Mouse (Mus musculus) R1 (cell line): ENCODE data around the gene Acot8.

Source experiments
- DNase-seq: peaks from one replicate; pipeline ENCODE4 v3.0.0-alpha.2; 2018; ENCODE audit warnings: low read depth, low spot score

The Acot8 gene

DNA sequence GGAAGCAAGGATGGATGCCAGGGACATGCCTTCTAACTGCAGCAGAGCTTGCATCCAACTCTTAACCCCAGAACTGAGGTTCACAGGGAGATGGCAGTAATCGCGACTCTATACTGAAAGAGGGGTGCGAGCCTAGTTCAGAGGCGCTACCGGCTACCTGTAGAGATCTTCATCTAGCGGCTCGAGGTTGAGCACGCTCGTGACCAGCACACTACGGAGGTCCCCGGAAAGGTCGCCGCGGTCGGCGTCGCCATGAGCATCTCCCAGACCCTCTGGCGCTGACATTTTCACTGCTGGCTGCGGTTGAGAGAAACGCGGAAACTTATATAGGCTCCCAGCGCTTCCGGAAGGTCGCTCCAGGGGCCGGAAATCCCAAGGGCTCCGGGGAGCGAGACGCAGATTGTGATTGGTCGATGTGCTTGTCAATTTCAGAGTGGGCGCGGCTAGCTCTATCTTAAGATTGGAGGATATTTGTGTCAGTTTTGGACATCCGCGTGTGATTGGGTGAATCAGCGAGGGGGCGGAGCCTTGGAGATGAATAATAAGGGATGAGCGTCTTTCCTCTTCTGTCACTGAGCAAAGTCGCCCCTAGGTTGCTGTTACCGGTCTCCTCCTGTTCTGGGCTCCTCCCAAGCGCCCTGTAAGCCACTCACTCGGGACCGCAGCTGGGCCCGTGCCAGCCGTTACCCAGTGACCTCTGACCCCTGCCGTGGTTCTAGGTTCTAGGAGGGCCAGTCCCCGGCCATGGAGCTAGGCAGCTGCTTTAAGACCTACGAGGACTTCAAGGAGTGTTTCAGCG, at the start of gene Acot8, which contains the start of gene Zswim3:
Gene Acot8, minus strand, starts transcription at position 350 of the 799 bp plus-strand sequence.
Gene Zswim3, plus strand, starts transcription at position 566 of the 799 bp plus-strand sequence.
- DNase-seq, result peak; percentile 100

DNA sequence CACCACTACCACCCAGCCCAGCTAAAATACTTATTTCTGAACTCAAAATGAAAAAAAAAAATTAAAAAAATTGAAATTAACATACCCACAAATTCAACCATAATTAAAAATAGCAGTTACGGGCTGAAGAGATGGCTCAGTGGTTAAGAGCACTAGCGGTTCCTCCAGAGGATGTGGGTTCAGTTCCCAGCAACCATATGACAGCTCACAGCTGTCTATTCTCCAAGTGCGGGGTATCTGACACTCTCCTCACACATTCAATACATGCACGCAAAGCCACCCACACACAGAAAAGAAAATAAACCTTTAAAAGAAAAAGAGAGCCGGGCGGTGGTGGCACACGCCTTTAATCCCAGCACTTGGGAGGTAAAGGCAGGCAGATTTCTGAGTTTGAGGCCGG, 45.4 kb upstream of the Acot8 start:
- DNase-seq, result no peak

DNA sequence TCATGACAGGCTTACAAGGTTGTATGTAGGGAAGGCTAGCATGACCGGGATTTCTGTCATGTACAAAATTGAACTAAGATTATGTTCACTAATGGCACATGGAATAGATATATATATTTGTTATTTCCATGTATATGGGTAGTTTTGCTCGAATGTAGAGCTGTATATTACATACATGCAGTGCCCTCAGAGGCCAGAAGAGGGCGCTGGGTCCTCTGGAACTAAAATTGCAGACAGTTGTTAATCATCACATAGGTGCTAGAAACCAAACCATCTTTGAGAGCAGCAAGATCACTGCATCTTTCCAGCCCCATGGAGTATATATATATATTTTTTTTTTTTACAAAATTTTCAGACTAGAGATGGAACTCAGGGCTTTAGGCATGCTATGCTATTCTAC, 41.1 kb upstream of the Acot8 start:
- DNase-seq, result peak; percentile 63

DNA sequence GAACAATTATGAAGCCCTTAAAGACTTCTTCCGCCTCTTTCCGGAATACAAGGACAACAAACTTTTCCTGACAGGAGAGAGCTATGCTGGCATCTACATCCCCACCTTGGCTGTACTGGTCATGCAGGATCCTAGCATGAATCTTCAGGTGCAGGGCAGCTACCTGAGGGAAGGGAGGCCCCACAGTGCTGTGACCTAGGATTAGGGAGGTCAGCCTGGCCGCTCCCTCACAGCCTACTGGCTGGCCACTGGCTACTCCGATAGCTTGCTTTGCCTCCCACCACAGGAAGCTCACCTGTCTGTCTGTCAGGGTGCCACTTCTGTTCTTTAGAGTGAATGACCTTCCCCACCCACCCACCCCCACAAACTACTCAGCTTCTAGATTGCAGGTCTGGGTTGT, 30.5 kb upstream of the Acot8 start:
- no peak for DNase-seq

DNA sequence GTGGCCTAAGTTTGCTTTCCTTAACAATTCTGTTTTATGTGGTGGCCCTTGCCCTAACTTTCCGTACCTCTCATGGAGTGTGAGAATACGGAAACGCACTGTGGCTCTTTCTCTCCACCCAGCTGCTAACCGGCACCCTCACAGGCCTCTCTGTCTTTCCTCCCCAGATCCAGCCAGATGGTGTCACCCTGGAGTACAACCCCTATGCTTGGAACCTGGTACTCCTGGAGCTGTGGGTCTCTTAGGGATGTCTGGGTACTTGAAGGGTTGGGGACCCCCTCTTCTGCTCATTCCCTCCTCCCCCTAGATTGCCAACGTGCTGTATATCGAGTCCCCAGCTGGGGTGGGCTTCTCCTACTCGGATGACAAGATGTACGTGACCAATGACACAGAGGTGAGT, 29.8 kb upstream of the Acot8 start:
- no peak for DNase-seq

DNA sequence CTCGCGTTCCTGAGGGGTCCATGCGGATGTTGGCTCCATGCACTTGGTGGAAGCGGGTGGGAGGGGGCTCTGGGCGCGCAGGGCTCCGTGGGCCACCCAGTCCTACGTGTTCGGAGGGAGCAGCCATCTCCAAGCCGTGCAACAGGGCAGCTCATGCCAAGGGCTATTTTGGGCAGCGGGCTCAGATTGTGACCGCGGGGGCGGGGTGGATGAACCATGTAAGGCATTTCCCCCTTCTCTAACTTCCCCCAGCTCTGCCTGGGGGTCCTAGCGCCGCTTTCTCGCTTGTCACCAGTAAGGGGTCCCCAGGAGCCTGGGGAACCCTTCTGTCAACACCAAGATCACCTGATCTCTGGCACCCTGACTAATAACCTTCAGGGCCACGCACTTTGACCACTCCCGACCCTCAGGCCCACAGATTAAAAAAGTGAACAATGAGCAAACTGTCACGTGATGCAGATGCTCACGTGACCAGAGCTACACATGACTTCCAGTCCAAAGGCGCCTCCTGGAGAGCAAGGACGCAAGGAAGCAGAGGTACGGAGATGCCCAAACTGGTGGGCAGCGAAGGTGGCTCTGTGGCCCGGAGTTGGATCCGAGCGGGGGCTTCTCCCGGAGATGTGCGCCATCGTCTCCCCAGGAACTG, 28.8 kb upstream of the Acot8 start, which contains the start of gene Neurl2:
Gene Neurl2, minus strand, starts transcription at position 143 of the 646 bp plus-strand sequence.
- DNase-seq, result peak; percentile 96

DNA sequence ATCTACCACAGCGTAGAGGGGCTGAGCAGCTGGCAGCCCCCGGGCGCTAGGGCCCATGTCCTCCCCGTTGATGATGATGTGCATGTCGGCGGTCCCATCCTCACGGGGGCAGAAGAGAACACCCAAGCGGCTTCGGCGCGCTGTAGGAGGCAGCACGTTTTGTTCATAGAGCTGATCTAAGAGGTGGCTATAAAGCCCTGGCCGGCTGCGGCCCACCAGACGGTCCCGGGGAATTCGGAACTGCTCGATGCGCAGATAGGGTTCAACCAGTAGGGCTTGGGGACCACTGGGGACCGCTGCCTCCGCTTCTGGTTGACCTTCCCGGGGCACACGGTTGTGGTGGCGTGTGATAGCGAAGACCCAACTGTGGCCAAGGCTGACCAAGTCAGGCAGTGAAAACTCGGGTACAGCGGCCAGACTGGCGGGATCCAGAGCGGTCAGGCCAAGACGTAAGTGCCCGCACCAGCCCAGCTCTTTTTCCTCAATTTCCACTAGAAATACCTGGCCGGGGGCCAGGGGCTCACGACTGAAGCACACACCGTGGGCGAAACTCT, 28.1 kb upstream of the Acot8 start, which contains the start of gene Ctsa:
Gene Ctsa, plus strand, starts transcription at position 126 of the 554 bp plus-strand sequence.
- peak; percentile 71 for DNase-seq

DNA sequence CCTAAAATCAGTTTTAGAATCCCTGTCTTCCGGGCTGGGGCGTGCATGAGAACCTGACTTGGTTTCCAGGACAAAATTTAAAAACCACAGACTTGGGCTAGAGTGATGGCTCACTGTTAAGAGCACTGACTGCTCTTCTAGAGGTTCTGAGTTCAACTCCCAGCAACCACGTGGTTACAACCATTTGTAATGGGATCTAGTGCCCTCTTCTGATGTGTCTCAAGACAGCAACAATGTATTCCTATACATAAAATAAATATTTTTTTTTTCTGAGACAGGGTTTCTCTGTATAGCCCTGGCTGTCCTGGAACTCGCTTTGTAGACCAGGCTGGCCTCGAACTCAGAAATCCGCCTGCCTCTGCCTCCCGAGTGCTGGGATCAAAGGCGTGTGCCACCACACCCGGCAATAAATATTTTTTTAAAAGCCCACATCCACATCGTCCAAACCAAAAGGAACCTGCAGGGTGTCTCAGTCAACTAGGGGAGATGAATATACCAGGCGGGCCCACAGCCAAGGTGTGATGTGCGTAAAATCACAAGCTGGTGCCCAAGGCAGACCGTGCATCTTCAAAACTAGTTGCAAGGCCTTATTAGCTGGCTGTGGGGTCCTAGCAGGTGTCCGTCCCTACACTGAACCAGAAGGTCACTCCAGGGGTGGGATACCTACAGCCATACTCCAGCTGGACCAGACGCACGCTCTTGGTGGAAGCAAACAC, 27.5 kb upstream of the Acot8 start:
- DNase-seq, result no peak

DNA sequence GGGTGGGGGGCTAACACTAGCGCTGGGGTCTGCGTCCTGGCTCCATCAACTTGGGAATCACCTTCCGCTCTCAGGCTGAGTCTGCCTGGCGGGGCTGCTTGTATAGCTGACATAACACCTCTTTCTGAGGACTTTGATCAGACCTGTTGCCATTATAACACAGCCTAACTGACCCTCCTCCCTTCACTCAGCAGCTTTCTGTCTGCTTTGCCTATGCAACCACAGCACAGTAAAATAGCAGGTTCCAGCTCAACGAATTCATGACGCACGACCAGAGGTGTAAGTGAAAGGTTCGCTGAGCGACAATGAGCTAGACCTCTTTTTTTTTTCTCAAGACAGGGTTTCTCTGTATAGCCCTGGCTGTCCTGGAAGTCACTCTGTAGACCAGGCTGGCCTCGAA, 26.3 kb upstream of the Acot8 start:
- no peak for DNase-seq

DNA sequence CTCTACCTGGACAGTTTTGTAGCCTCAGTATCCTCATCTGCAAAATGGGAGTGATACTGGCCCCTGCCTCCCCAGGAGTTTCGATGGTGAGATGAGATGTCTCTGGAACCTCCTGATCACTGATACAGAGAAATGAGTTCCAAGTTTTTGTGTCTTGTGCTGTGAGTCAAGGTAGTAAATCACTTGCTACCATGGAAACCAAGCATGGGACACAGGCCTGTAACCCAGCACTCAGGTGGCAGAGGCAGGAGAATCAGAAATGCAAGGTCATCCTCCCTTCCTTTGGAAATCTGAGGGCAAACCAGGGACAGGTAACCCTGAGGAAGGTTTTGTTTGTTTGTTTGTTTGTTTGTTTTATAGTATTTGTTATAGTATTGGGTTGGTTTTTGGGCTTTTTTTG, 24.4 kb upstream of the Acot8 start:
- DNase-seq, result peak; percentile 79

DNA sequence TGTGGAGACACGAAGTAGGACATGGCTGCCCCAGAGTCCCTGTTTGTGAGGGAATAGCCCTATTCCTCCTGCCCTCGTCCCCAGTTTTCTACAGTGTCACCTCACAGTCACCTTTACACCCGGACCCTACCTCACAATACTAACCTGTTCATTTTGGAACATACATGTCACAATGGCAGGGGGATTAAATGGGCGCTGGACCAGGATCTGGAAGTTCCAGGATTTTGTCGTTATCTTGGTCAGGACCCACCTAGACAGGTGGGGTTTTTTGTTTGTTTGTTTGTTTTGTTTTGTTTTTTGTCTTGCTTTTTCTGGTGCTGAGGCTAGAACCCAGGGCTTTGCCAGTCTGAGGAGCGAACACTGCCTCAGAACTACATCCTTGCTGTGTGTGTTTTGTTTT, 23.8 kb upstream of the Acot8 start, which contains the start of gene Spata25:
Gene Spata25, minus strand, starts transcription at position 101 of the 400 bp plus-strand sequence.
- DNase-seq, result no peak

DNA sequence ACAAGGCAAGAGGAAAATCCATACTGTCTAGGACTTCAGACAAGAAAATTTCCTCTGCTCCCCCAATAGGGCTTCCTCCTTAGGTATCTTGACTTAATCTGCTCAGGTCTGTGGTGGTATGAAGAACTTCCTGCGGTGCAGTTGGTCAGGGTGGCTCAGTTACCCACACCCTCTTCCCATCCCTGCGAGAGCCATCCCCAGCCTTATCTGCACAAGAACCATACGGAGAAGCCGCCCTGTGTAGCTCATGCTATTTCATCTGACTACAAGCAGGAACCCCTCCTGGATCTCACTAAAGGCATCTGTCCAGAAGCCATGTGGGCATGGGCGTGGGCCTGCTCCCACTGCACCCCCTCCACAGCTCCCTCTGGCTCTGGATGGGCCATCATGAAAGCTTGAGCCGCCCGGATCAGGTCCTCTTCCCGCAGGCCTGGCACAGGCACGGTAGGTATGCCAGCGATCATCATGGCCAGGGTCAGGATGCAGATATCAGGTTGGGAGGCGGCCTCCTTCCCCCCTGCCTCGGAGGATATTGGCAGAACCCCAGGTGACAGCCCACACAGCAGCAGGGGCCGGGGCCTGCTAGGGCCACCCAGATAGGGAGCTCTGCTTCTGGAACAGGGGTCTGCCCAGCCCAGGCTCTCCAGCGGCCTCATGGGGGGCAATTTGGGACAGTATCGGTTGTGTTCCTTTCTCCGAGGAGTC, 22.6 kb upstream of the Acot8 start:
- no peak for DNase-seq

DNA sequence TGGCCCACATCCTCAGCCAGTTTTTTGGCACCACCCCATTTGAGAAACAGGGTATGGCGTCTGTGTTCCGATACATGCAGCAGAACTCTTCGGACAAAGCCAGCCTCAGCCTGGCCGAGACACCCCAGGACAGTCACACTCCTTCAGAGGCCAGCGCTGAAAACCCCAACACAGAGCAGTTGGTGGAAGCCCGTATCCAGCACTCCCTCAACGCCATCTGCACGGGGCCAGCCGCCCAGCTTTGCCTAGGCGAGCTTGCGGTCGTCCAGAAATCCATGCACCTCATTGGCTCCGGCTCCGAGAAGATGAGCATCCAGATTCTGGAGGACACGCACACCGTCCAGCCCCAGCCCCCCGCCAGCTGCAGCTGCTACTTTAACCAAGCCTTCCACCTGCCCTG, 20.8 kb upstream of the Acot8 start:
- no peak for DNase-seq

DNA sequence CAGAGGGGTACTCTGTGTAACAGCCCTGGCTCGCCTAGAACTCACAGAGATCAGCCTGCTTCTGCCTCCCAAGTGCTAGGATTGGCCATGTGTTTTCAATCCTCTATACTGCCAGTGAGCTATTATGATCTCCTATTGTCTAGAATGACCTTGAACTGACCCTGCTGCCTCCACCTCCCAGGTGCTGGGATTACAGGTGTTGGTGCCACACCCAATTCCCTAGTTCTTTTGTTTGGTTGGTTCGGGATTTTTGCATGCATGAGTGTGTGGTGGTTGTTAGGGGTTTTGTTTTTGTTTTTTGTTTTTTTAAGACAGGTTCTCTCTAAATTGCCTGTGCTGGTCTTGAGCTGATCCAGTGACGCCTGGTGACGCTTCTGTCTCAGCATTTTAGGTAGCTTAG, 19.3 kb upstream of the Acot8 start:
- DNase-seq, result peak; percentile 98

DNA sequence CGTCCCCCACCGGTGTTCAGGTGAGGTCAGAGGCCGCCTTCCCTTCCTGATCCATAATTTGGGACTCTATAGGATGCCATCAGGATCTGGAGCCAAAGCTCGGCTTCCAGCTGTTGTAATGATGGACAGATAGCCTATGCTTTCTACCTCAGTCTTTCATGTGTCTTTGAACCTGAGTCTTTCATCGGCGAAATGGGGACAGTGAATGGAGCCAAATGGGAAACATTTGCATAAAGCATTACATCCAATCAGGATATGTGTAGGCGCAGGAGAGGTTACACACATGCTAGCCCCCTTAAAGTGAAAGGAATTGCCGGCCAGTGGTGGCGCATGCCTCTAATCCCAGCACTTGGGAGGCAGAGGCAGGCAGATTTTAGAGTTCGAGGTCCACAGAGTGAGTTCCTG, 18.5 kb upstream of the Acot8 start:
- peak; percentile 89 for DNase-seq

DNA sequence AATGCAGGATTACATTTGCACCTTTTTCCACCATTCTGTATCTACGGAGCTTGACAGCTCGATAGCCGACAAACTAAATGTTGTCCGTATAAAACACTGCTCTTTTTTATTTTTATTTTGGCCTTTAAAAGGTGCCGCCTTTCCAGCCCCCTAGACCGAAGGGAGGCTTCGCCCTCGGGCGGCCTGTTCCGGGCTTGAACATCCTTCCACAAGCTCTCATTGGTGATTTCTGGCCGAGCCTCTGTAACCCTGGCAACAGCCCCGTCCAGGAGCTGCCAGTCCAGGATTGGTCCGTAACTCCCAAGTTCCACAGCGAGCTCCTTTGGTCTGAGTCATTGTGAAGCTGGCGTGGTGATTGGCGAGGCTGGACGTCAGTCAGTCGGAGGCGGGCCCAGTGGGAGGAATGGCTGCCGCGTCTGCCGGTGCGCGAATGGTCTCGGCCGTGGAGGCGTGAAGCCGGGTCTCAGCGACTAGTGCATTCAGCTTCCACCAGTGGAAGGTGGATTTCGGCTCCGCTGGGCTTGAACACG, 18.0 kb upstream of the Acot8 start, which contains the start of gene Zswim1:
Gene Zswim1, plus strand, starts transcription at position 51 of the 530 bp plus-strand sequence.
- DNase-seq, result peak; percentile 100

DNA sequence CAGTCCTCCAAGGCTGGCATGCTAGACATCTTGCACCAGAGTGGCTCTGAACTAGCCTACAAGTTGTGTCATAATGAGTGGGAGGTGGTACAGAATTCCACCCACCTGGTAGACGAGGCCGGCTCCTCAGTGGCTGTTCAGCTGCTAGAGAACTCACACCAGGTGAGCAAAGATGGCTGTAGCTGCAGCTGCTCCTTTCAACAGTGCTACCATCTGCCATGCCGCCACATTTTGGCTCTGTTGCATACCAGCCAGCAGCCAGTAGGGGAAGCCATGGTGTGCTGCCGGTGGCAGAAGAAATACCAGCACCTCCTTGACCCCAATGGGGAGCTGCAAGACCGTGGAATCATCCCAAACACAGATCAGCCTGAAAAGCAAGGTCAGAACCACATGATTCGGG, 16.4 kb upstream of the Acot8 start:
- peak; percentile 44 for DNase-seq

DNA sequence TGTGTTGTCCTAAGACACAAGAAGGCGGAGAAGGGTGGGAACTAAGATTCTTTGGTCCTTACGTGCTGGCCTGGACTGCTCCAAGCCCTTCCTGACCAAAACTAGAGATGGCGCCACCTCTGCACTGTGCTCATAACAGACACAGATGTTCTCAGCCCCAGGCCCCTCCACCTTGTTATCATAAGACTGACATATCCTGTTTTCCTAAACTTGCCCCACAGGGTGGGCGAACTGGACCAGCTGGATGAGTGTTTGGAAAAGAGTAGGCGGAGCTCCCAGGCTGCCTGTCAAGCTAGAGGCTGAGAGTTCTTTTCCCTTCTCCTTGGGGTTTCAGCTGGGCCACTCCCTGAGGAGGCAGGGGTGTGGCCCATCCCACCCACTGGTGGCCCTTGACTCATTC, 13.0 kb upstream of the Acot8 start:
- peak; percentile 82 for DNase-seq

DNA sequence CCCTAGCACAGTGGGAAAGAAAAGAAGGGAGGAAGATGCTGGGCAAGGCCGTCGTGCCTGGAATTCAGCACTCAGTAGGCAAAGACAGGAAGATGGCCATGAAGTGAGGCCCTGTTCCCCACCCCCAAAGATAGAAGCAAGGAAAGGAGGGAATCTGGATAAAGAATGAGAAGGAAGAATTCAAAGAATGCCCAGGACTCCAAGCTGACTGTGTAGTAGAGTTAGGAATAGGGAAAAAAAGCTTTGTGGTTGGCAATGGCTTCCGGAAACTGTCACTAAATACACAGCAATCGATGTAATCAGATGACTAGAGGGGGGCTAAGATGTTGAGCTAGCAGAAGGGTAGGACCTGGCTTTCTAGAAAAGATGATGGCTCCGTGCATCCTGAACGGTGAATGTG, 12.5 kb upstream of the Acot8 start:
- DNase-seq, result peak; percentile 87

DNA sequence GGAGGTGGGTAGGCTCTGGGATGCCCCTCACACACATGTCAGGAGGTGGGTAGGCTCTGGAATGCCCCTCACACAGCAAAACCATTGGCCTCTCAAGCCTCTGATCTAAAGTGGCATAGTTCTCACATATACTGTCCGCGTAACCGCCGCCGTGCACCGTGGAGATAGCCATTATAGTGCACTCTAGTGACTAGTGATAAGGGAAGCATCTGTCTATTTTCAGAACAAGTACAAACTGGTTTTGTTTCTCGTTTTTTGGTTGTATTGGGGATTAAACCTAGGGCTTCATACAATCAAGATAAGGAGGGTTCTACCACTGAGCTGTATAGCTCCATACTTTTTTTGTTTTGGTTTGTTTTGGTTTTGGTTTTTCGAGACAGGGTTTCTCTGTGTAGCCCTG, 11.1 kb upstream of the Acot8 start:
- no peak for DNase-seq

DNA sequence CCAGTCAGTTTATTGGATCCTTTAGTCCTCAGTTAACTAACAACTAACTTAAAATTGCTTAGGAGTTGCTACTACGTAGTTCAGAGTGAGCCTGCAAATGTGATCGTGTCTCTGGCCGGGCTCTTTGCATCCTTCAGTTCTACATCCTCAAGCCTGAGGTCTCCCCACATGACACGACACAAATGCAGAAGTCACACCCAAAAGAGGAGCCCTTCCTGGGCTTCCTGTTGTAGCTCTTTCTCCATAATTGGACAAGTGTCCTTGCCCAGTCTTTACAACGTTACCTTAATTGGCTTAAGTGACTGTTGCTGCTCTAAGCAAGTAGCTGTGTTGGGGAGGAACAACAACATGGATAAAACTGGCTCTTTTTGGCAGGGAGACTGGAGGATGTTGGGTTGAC, 10.7 kb upstream of the Acot8 start:
- DNase-seq, result no peak
